Mouse (Mus musculus) liver, embryonic 13.5 days (tissue): ENCODE data around the gene Bcl10. TPM values are rescaled to one million over a fixed set of nuclear protein-coding genes. Genes with fewer than 3 reads are reported as not detected.
A peak's percentile ranks its signal among the peaks of the same experiment; 100 is the strongest.
"Not testable (repeated sequence)": the region's sequence is repeated elsewhere in the genome, so short reads cannot be mapped to it uniquely, and the experiment has no call there.

Source experiments
- ATAC-seq: fragments of 200-750 bp; cut with Nextera tagmentation; 2 replicates; pipeline ENCODE4 v1.8.0; 2017; ENCODE audit warnings: low read depth, mild to moderate bottlenecking, moderate number of reproducible peaks, moderate library complexity
- DNase-seq: peaks from one replicate; pipeline ENCODE4 v3.0.0; 2022
- H3K27ac ChIP-seq: fragments of 300-500 bp; sonication (generic); 2 replicates; pipeline ENCODE4 v1.5.1; 2015; ENCODE audit warnings: moderate library complexity, mild to moderate bottlenecking, inconsistent platforms
- H3K27me3 ChIP-seq: fragments of 300-500 bp; sonication (generic); 2 replicates; pipeline ENCODE4 v1.6.1; 2015; ENCODE audit warnings: mild to moderate bottlenecking, inconsistent platforms
- H3K36me3 ChIP-seq: fragments of 300-500 bp; sonication (generic); 2 replicates; pipeline ENCODE4 v1.6.1; 2015; ENCODE audit warnings: mild to moderate bottlenecking, inconsistent platforms
- H3K4me1 ChIP-seq: fragments of 300-500 bp; sonication (generic); replicated peaks from 2 replicates; pipeline ENCODE4 v1.6.1; 2015; ENCODE audit warnings: inconsistent platforms
- H3K4me2 ChIP-seq: fragments of 300-500 bp; sonication (generic); 2 replicates; pipeline ENCODE4 v1.6.1; 2015; ENCODE audit warnings: inconsistent platforms, mild to moderate bottlenecking, moderate library complexity
- H3K4me3 ChIP-seq: fragments of 300-500 bp; sonication (generic); replicated peaks from 2 replicates; pipeline ENCODE4 v1.5.1; 2015; ENCODE audit warnings: mild to moderate bottlenecking, inconsistent platforms
- H3K9ac ChIP-seq: fragments of 300-500 bp; sonication (generic); 2 replicates; pipeline ENCODE4 v1.6.1; 2015; ENCODE audit warnings: mild to moderate bottlenecking, inconsistent platforms
- H3K9me3 ChIP-seq: fragments of 300-500 bp; sonication (generic); replicated peaks from 2 replicates; pipeline ENCODE4 v1.6.1; 2016; ENCODE audit warnings: inconsistent platforms
- WGBS: fragments of 180-500 bp; shearing (Covaris S2); methylation state at CpG from one replicate; pipeline ENCODE4 v1.1.7; 2015; ENCODE audit not compliant: insufficient replicate concordance; 5-methylcytosine and 5-hydroxymethylcytosine counted together
- polyA plus RNA-seq: library from polyadenylated mRNA; unstranded; fragments of >200 nt; fragmentation: Nextera tagmentation; extraction: Ambion mirVana; gene quantifications from 2 replicates; pipeline ENCODE4 v1.2.1, GENCODE M21; 2015

Bcl10 gene
- 21.4 and 24.8 TPM in 2 replicates for polyA plus RNA-seq

DNA sequence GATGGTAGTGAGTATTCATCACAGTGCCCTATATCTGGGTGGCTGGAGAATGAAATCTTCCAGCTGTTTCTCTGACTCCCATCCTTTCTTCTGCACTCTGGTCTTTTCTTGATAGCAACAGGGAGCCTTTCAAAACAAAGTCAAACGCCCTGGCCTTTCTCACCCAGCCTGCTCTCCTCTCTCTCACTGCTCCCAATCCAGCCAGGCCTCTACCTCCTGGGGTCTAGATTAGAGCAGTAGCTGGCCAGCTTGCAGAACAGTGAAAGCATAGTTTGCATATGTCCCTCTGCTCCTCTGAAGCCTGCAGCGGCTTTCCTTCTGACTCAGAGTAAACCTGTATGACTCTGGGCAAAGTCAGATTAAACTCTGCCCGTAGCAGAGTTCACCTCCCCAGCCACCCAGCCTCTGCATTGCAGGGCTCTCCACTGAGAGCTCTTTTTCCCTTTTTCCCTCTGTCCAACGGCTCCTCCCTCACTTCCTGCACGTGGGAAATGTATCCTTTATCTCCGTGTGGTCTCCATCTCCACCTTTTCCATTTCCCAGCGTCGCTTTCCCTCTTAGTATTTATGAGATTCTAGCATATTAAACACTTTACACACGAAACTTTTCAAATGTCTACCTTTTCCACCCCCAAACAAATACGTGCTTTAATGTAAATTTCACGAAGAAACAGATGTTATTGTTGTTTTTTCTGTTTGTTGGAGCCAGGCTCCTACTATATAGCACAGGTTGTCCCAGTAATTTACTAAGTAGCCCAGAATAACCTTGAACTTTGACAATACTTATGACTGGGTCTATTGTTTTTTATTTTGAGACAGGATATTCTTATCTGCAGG lies at the start of gene Bcl10:
Gene Bcl10 (plus strand): TSS at position 786 of the 836 bp plus-strand sequence.
- H3K4me1 ChIP-seq: peaks cover 32% of the 10 kb centered on the region
- peak within 1 kb of the TSS; percentile 49 for H3K4me3 ChIP-seq
- peak within 1 kb of the TSS; percentile 69 for H3K9ac ChIP-seq
- no peak for ATAC-seq
- H3K9me3 ChIP-seq: no peaks in the 10 kb centered on the region
- 39% methylated on average over 11 of the region's 11 CpGs for WGBS
- H3K36me3 ChIP-seq: no peaks in the 10 kb centered on the region
- no peaks in the 10 kb centered on the region for H3K27me3 ChIP-seq
- DNase-seq: no peak
- peak within 1 kb of the TSS; percentile 68 for H3K4me2 ChIP-seq
- H3K27ac ChIP-seq: peak within 1 kb of the TSS; percentile 76

DNA sequence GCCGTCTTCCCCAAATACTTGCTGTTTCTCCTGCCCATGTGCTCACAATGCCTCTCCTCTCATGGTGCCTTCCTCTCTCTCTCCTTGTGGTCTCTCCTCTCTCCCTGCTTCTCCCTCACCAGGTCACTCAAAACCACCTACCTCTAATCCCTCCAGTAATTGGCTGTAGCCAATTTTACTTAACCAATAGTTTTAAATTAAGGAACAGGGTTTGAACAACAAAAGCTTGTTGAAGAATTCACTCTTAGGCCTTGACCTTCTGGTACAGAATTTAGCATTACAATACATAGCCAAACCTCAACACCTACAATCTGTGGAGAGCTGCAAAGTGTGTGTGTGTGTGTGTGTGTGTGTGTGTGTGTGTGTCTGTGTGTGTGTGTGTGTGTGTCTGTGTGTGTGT lies 49.3 kb upstream of the Bcl10 start:
- H3K36me3 ChIP-seq: no peaks in the 10 kb centered on the region
- H3K4me2 ChIP-seq: no peak overlapping the region
- WGBS: 61% methylated on average over 1 of the region's 1 CpGs
- no peak overlapping the region for H3K4me3 ChIP-seq
- DNase-seq (no peak), ATAC-seq (no peak)
- H3K27ac ChIP-seq: no peak overlapping the region
- H3K27me3 ChIP-seq: no peaks in the 10 kb centered on the region
- no peaks in the 10 kb centered on the region for H3K9me3 ChIP-seq
- H3K4me1 ChIP-seq: no peaks in the 10 kb centered on the region
- H3K9ac ChIP-seq: no peak overlapping the region

DNA sequence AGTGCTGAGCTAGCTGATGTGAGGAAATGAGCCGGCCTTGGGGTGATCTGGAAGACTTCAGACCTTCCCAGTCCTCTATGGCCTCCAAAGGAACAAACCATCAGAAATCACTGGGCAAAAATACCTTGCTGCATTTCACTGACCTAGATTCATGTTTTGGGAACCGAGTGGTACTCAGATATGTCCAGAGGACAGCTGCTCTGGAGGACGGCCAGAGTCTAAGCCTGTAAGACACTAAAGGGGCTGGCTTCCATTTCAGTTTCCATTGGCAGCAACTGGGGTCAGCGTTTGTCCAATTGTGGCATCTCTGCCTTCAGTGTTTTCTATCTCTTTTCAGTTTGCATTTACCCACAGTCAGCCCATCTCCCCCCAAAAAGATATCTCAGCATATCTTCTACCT lies 48.5 kb upstream of the Bcl10 start:
- H3K27me3 ChIP-seq: no peaks in the 10 kb centered on the region
- no peaks in the 10 kb centered on the region for H3K36me3 ChIP-seq
- H3K9ac ChIP-seq: no peak overlapping the region
- no peak overlapping the region for H3K27ac ChIP-seq
- 80% methylated on average over 4 of the region's 4 CpGs for WGBS
- ATAC-seq (no peak), DNase-seq (no peak)
- H3K4me2 ChIP-seq: no peak overlapping the region
- H3K9me3 ChIP-seq: no peaks in the 10 kb centered on the region
- H3K4me3 ChIP-seq: no peak overlapping the region
- H3K4me1 ChIP-seq: no peaks in the 10 kb centered on the region

DNA sequence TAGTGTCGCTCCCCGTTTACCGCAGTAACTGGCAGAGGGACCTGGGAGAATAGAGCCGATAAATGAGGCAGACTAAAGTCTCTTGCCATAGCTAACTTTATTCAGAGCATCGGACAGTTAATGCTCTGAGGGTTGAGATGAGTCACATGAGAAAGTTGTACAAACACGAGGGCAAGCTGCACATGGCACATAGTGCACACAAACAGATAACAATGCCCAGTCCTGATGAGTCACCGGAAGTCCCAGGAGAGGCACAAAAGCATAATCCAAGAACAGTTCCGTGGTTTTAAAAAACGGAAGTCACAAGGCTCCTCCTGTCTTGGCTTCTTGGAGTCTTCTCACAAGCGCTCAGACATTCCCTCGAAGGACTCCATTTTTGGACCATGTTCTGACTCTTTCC lies 46.5 kb upstream of the Bcl10 start:
- H3K4me3 ChIP-seq: no peak overlapping the region
- no peaks in the 10 kb centered on the region for H3K27me3 ChIP-seq
- no peaks in the 10 kb centered on the region for H3K4me1 ChIP-seq
- ATAC-seq: no peak
- H3K9me3 ChIP-seq: no peaks in the 10 kb centered on the region
- H3K27ac ChIP-seq: no peak overlapping the region
- 59% methylated on average over 11 of the region's 11 CpGs for WGBS
- no peak for DNase-seq
- H3K36me3 ChIP-seq: no peaks in the 10 kb centered on the region
- no peak overlapping the region for H3K9ac ChIP-seq
- no peak overlapping the region for H3K4me2 ChIP-seq

DNA sequence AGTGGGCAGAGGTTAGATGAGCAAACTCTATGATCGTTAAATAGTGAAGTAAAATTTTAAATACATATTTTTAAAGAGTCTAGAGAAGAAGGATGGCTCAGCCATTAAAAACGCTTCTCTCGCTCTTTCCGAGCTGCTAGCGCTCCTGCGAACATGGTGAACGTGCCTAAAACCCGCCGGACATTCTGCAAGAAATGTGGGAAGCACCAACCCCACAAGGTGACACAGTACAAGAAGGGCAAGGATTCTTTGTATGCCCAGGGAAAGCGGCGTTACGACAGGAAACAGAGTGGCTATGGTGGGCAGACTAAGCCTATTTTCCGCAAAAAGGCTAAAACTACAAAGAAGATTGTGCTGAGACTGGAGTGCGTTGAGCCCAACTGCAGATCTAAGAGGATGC lies 43.7 kb upstream of the Bcl10 start:
- H3K4me3 ChIP-seq, H3K36me3 ChIP-seq, H3K9me3 ChIP-seq, H3K27me3 ChIP-seq, H3K4me2 ChIP-seq, H3K27ac ChIP-seq, ATAC-seq, DNase-seq, H3K9ac ChIP-seq, H3K4me1 ChIP-seq: not testable (repeated sequence)
- 88% methylated on average over 14 of the region's 14 CpGs for WGBS

DNA sequence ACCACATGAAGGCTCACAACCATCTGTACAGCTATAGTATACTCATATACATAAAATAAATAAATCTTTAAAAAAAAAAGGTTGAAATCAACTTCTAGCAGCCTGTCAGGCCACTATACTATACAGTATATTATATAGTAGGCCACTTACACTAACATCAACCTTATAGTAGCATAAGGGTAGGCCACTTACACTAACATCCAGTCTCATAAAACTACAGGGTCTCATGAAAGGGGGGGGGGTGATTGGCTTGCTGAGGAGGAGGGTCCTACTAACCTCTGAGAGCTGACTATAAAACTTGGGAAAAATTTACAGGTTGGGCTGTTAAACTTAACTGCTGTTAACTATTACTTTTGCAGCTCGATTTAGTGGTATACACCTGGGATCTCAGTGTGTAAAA lies 42.3 kb upstream of the Bcl10 start:
- 63% methylated on average over 1 of the region's 1 CpGs for WGBS

DNA sequence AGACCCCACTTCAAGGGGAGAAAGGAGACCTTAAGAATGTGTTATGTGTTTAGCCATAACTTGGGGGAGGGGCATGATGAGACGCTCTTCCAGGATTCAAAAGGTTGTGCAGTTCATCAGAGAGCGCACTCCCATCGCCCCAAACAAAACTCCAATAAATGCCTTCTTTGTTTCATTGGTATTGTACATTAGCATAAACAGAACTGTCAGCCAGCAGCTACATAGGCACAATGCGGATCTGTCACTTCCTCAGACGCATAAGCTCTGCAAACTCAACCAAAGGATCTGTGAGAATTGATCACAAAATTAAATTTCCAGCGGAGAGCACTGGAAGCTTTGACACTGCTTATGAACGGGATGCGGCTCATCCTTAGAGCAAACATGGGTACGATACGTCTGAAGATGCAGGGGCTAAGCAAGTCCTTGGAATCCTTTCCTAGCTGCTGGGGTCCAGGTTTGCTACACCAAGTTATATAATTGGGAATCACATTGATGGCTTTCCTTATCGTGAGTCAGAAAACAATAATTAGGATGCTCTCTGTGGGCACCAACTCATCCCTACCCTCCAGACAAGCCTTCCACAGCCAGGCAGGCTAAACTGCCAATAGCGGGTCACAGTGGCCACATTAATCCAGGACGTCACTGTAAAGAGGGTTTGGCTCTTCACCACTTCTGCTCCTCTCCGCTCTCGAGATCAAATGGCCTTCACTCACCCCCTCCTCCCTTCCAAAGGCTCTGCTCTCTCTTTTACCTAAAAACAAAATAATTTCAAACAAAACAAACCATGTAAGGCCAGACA lies 40.3 kb upstream of the Bcl10 start:
- Histone ChIP-seq H3K4me3 (no peak overlapping the region), H3K9ac (no peak overlapping the region), H3K27ac (no peak overlapping the region), H3K4me2 (no peak overlapping the region), H3K9me3 (no peaks in the 10 kb centered on the region), H3K4me1 (no peaks in the 10 kb centered on the region), H3K36me3 (no peaks in the 10 kb centered on the region), H3K27me3 (no peaks in the 10 kb centered on the region)
- 77% methylated on average over 15 of the region's 15 CpGs for WGBS
- no peak for ATAC-seq
- no peak for DNase-seq

More for the DNA sequence above, 42.3 kb upstream of the Bcl10 start:
- no peaks in the 10 kb centered on the region for H3K9me3 ChIP-seq
- no peak for ATAC-seq
- H3K36me3 ChIP-seq: no peaks in the 10 kb centered on the region
- DNase-seq: no peak
- H3K4me2 ChIP-seq: no peak overlapping the region
- no peaks in the 10 kb centered on the region for H3K4me1 ChIP-seq
- no peak overlapping the region for H3K27ac ChIP-seq
- H3K9ac ChIP-seq: no peak overlapping the region
- no peak overlapping the region for H3K4me3 ChIP-seq
- no peaks in the 10 kb centered on the region for H3K27me3 ChIP-seq

DNA sequence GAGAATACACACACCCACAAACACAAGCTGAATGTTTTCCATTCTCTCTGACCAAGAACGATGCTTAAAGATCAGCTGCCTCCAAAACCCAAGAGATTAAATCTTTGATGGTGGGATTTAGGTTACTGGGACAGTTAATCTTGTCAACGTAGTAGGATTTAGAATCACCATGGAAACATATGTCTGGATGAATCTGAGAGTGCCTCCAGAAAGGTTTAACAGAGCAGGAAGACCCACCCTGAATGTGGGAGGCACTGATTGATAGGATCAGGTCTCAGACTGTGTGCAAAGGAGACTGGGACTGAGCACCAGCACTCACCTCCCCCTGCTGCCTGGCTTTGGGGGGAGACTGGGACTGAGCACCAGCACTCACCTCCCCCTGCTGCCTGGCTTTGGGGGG lies 39.4 kb upstream of the Bcl10 start:
- Histone ChIP-seq H3K9me3 (no peaks in the 10 kb centered on the region), H3K4me1 (no peaks in the 10 kb centered on the region), H3K27me3 (no peaks in the 10 kb centered on the region), H3K9ac (no peak overlapping the region), H3K36me3 (no peaks in the 10 kb centered on the region), H3K4me3 (no peak overlapping the region), H3K4me2 (no peak overlapping the region), H3K27ac (no peak overlapping the region)
- no peak for DNase-seq
- ATAC-seq: no peak
- WGBS: 51% methylated on average over 2 of the region's 2 CpGs

DNA sequence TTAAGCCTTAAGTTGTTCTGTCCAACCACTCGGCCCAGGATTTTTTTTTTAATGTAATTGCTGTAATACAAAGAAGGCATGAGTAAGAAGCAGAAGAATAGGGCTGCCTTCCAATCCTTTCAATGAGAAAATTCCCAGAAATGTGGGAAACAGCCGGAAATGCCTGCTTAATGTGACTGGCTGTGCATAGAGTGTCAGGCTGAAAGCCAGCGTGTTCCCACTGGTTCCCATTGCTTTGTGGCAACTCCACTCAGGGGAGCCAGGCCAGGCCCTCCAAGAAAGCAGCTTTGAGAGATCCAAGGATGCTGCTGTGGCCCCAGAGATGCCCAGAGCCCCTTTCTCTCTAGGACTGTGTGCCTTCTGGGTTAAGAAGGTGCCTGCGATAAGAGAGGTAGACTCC lies 37.2 kb upstream of the Bcl10 start:
- peak overlapping the region; percentile 51 for H3K27ac ChIP-seq
- H3K9me3 ChIP-seq: no peaks in the 10 kb centered on the region
- H3K36me3 ChIP-seq: peaks cover 5% of the 10 kb centered on the region; the same call in 1 of the 2 replicates
- 64% methylated on average over 4 of the region's 4 CpGs for WGBS
- H3K4me3 ChIP-seq: no peak overlapping the region
- H3K9ac ChIP-seq: no peak overlapping the region
- H3K4me2 ChIP-seq: no peak overlapping the region
- DNase-seq: no peak
- no peaks in the 10 kb centered on the region for H3K27me3 ChIP-seq
- no peak for ATAC-seq
- no peaks in the 10 kb centered on the region for H3K4me1 ChIP-seq

DNA sequence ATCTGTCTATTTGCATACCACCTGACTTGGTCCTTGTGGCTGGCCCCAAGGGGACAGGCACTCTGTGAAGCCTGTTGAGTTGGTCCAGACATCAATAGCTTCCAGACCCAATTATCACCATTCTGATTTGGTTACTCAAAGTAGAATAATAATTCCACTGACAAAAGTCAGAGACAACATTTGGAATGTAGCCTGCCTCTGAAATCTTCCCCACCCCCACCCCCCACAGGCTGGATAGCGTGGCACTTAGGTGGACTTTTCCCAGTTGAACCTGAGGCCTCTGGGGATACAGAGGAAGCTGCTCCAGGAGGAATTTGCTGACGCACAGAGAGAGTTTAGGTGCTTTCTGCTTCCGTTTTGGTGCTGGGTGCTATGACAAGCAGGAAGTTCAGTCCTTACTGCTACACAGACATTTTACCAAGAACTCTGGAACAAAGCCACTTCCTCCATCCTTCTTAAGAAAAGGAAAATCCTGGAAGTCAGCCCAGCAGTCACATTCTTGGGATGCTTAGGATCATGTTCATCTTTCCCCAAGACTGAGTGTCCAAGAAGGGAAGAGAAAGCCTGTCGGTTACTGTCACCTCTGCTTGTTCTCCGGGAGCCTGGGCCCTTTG lies 36.6 kb upstream of the Bcl10 start:
- ATAC-seq: no peak
- Histone ChIP-seq H3K4me3 (no peak overlapping the region), H3K4me2 (no peak overlapping the region), H3K27ac (peak overlapping the region; percentile 51), H3K27me3 (no peaks in the 10 kb centered on the region), H3K4me1 (no peaks in the 10 kb centered on the region), H3K9me3 (no peaks in the 10 kb centered on the region), H3K36me3 (peaks cover 5% of the 10 kb centered on the region; the same call in 1 of the 2 replicates), H3K9ac (no peak overlapping the region)
- WGBS: 44% methylated on average over 5 of the region's 5 CpGs
- no peak for DNase-seq

DNA sequence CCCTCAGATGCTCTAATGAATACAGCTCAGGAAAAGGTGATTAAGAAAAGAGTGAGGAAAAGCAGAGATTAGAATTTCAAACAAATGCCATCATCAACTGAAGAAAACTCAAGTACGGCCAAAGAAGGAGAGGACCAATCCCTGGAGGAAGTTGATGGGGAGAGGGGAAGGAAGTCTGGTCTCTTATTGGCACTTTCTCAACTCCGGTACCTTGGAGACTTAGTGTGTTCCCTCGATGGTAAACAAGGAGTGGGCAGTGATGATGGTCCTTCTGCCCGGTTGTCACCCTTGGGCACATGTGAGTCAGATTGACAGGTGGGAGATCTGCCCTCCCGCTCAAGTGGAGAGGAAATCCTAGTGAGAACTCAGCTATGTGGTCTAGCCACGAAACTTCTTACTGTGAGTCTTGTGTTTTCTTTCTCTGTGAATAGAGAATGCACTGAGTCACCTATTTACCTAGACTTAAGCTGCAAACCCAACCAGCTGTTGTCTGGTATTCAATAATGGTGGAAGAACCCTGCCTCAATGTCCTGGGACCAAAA lies 35.1 kb upstream of the Bcl10 start:
- Histone ChIP-seq H3K4me2 (no peak overlapping the region), H3K9ac (no peak overlapping the region), H3K36me3 (peaks cover 7% of the 10 kb centered on the region; the same call in 1 of the 2 replicates), H3K4me1 (no peaks in the 10 kb centered on the region), H3K27me3 (no peaks in the 10 kb centered on the region), H3K27ac (no peak overlapping the region), H3K4me3 (no peak overlapping the region), H3K9me3 (no peaks in the 10 kb centered on the region)
- 36% methylated on average over 6 of the region's 6 CpGs for WGBS
- no peak for ATAC-seq
- no peak for DNase-seq
